Mouse (Mus musculus) urinary bladder, postnatal 14 days (tissue): ENCODE data around the gene Hsf2bp.

Experiments used
- DNase-seq: peaks from one replicate; pipeline ENCODE4 v3.0.0; 2021; ENCODE audit warnings: low spot score

Hsf2bp gene

DNA sequence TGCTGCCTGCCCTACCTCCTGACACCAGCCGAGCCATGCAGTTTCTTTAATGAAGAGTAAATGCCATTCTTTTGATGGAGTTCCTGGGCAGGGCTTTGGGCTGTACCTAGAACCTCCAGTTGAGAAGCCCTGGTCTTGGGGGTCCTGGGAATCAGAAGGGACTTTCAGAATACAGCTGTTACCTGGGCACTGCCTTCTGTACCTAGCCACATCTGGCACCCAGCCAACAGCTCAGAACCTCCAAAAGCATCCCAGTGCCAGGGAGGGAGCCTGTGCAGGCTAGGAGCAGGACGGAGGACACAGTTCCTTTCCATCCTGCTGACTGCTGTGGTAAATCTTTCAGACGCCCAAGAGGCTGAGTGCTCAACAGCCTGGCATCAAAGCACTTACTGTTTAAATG, 100.3 kb downstream of the Hsf2bp start:
- peak; percentile 30 for DNase-seq

- peak; percentile 2 for DNase-seq
Observed at GRCm38 (mm10) chr17:31935091-31935830, 100.9 kb downstream of the Hsf2bp start.

DNA sequence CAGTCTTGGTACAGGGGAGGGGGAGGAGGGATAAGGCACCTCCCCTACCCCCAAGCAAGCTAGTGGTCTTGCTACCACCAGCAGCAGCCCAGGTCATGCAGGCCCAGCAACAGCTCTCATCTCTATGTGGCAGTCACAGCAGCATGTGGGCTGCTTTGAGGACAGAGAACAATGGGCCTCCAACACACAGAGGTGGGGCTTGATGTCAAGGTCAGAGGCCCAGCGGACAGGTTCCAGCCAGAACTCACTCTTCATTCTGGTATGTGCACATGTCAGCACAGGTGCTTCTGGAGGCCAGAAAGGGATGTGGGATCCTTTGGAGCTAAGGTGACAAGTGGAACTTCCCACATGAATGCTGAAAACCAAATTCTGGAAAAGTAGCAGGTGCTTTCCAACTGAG, 102.2 kb downstream of the Hsf2bp start:
- DNase-seq: peak; percentile 3

DNA sequence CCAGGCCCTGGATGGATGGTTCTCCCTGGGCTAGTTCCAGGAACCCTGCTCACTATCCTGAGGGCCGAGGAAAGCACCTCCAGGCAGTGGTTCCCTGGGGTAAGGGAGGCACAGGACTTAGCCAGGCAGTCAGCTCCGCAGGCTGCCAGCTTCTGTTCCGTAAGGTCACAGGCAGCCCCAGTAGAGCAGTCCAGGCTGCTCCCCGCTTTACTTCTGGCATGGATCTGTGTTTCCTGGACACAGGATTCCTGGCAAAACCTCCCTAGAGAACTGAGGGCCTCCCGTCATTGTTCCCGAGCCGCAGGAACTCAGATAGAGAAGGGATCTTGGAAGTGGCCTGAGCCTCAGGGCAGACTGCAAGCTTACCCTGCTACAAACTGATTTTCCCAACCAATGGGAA, 104.7 kb downstream of the Hsf2bp start:
- no peak for DNase-seq

DNA sequence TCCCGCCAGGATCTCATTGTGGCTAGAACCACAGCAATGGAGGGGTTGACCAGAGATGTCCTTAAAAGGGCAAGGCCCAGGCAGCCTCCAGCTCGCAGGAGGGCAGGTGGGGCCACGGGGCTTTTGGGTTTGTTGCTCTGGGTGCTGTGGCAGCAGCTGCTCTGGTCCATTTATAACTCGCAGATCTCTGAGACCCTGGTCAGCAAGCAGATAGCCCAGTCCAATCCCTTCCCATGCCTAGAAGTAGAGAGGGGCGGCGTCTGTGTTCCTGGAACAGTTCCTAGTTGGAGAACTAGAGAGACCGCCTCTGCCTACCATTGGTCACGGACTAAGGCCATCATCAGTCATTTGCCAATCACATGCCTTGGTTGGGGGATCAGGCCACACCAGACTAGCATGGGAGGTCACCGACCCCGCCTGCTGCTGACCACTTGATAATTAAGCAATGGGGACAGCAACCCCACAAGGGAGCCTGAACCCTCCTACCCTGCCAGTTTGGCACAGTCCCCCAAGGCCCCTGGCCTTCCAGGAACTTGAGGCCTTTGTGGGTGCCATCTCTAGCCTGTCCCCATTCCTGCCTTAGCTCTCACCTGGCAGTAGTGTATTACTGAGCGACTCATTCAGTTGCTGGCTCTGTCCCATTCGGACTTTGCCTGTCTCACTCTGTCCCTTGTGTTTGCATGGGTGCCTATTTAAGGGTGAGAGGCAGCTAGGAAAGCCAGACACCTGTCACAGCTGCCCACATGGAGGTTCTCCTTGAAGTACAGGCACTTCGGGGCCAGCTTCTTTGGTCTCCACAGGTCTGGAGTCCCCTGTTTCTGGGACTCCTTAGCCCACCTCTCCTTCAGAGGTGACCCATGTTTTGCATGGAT, 106.1 kb downstream of the Hsf2bp start:
- DNase-seq: no peak

GRCm38 (mm10) chr17:31929032-31929431, 107.1 kb downstream of the Hsf2bp start:
- no peak for DNase-seq

DNA sequence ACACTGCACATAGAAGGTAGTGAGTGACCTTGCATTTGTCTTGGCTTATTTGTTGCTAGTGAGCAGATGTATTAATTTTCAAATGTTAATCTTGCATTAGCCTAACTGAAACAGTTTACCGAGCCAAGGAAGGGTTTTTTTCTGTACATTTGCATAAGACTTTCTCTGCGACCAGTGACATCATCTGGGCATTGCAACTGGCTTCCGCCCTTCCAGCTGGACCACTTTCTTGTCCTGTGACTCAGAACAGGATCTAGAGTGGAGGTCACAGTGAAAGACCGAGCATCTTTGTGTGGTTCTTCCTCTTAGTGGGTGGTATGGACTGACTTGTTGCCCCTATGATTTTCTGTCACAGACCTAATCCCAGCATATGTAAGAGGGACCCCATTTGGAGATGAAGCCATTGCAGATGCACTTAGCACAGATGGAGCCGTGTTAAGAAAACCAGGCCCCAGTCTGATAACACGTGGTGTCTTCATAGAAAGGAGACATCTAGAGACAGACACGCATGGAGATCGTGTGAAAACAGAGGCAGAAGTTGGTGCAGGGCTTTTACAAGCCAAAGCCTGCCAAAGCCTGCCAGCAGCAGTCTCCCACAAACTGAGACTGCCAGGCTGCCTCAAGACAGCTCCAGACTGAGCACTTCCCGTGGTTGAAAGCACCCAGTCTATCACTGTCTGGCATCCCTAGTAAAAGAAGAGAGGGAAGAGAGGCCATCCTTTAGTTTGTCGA, 108.1 kb downstream of the Hsf2bp start:
- DNase-seq: no peak

DNA sequence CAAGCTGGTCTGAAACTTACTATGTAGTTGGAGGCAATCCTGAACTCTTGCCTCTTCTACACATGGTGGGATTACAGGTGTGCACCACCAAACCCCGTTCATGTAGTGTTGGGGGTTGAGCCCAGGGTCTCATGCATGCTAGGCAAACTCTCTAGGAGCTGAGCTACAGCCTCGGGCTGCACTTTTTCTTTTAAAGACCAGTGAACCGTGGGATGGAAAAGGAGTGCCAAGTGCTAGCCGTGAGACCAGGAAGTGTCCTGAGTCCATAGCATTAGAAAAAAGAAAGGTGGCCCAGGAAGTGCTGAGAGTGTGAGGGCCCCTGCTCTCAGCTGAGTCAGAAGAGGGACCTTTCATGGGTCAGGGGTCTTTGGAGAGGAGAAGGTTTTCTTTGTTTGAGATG, 111.9 kb downstream of the Hsf2bp start:
- DNase-seq: no peak

DNA sequence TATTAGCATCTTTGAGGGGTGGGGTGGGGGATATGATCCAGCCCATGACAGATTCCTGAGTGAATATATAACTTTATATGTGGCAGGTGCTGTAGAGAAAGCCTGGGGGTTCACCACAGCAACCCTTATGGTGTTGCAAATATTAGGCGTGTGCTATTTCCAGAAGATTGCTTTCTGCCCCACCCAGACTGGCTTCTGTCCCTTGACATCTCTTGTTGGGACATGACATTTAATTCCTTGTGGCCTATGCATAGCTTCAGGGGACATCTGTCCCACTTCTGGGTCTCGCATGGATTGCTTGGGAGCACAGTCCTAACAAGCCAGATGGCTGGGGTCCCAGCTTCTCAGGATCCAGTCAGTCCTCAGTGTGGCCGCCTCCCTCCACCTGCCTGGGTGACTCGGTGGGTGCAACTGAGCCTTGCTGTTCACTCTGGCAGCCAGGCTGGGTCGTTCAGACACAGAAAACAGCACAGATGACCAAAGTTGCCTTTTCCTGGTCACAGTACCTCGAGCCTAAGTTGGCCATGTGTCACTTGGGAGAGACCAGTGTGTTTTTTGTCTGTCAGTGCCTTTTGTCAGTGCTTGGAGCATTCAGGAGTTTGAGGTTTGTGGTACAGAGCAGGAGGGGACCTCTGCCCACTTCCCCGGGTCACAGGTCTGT, 112.7 kb downstream of the Hsf2bp start:
- DNase-seq: no peak

DNA sequence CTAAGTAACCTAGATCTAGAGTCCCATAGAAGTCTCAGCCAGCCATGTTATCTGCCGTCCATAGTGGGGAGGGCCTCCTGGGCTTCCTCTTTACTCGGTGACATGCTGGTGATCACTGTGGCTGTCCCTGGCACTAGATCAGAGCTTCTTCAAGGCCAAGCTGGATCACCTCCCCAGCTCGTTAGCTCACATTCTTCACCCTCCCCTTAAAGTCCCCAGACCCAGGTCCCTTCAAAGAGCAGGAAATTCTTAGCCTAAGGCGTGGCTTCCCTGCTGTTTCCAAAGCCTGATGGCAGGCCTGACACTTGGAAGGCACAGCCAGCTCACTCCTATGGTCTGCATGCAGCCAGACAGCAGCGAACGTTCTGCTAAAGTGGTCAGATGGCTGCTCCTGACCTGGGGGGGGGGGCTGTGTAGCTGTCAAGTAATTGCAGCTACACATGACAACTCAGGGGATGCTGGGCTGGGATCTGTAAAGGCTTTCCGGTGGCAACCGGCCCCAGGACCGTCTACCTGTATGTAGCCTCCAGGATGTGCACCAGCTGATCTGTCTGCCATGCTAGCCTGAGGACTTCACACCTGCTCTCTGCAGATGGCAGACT, 115.5 kb downstream of the Hsf2bp start:
- DNase-seq: no peak

GRCm38 (mm10) chr17:31919599-31919998, 116.5 kb downstream of the Hsf2bp start:
- DNase-seq: no peak

GRCm38 (mm10) chr17:31918374-31918773, 117.8 kb downstream of the Hsf2bp start:
- no peak for DNase-seq

DNA sequence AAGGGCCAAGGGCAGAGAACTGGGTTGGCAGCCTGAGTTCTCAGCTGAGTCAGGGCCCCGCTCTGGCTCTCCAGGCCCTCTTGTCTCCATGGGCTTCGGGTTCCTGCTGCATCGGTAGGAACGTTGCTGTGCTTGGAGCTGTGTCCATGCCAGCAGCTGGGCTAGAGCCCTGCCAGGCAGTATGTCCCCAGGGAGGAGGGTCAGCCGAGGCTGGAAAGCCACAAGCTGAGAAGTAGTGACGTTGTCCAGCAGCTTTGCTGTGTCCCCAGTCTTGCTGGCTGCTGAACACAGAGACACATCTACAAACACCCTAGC, 119.7 kb downstream of the Hsf2bp start:
- DNase-seq: no peak

- peak; percentile 48 for DNase-seq
Observed at GRCm38 (mm10) chr17:31915756-31916460, 120.2 kb downstream of the Hsf2bp start.

GRCm38 (mm10) chr17:31914323-31914722, 121.8 kb downstream of the Hsf2bp start:
- no peak for DNase-seq

GRCm38 (mm10) chr17:31912881-31913662, 123.1 kb downstream of the Hsf2bp start:
- DNase-seq: no peak

DNA sequence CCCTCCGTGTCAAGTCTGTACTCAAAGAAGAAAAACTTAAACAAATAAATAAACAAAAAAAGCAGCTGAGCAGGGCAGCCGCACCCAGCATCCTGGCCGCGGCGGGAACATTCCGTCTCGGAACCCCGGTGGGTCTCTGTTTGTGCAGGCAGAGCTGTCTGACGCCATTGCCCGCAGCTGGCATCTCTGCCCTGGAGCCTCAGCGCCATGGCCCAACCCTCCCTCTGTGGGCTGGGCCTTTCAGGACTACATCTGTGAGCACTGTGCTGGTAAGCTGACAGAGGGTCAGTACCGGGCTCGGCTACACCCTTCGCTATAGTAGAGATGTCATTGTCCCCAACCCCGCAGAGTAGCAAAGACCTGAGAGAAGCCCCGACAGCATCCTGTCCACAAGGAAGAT, 123.8 kb downstream of the Hsf2bp start:
- peak; percentile 81 for DNase-seq

GRCm38 (mm10) chr17:31908966-31909365, 127.2 kb downstream of the Hsf2bp start:
- no peak for DNase-seq

GRCm38 (mm10) chr17:31906441-31906840, 129.7 kb downstream of the Hsf2bp start:
- DNase-seq: no peak

- no peak for DNase-seq
Observed at GRCm38 (mm10) chr17:31905791-31906211, 130.3 kb downstream of the Hsf2bp start.
